Mouse (Mus musculus): ENCODE results near the gene Pif1.

DNA sequence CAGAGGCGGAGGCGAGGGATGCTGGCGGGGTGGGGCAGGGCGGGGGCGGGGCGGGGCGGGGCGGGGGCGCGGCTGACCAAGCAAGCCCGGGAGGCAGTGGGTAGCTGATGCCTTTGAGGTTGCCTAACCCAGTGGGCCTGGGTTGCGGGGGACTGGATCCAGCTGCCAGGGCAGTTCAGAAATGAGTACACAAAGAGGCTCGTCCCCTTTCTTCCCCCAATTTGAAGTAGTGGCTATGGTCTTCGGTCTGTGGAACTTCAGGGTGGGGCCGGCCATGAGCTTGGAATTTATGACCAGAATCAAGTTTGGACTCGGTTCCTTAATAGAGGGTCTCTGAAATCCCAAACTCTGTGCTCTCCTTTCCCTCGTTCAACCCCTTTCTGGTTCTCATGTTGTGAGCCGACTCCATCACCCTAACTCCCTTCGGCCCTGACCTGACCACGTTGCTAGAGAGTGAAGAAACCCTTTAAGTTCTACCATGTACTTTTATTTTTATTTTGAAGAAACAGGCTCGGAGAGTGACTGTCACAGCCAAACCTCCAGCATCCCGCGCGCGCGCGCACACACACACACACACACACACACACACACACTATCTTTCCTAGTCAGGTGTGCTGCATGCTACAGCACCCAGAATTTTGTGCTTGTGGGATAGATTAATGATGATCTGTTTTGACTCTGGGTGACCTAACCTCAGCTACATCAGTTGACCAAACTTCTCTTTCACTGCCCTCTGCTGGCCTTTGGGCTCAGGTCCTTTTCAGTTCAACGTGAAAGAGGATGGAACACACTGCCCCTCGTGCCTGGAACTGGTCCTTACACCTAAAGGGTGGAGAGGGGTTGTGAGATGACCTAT, 6.3 kb upstream of the Pif1 start:
- no peak for TF ChIP-seq POLR2A (IDR thresholded peaks at IDR 0.05; ENCODE audit: borderline replicate concordance, low read depth, low read length)
- peak; percentile 46; the same call in 1 of the 2 replicates for TF ChIP-seq CTCF (IDR thresholded peaks at IDR 0.05; ENCODE audit: low read depth, low read length)

Data from bone marrow macrophage, adult 2 months (primary cell).